Mouse (Mus musculus) right cerebral cortex, postnatal 14 days (tissue): Measurements from ENCODE around the gene Il2rg.

Source experiments
- DNase-seq: peaks from one replicate; pipeline ENCODE4 v3.0.0; 2022

The Il2rg gene

DNA sequence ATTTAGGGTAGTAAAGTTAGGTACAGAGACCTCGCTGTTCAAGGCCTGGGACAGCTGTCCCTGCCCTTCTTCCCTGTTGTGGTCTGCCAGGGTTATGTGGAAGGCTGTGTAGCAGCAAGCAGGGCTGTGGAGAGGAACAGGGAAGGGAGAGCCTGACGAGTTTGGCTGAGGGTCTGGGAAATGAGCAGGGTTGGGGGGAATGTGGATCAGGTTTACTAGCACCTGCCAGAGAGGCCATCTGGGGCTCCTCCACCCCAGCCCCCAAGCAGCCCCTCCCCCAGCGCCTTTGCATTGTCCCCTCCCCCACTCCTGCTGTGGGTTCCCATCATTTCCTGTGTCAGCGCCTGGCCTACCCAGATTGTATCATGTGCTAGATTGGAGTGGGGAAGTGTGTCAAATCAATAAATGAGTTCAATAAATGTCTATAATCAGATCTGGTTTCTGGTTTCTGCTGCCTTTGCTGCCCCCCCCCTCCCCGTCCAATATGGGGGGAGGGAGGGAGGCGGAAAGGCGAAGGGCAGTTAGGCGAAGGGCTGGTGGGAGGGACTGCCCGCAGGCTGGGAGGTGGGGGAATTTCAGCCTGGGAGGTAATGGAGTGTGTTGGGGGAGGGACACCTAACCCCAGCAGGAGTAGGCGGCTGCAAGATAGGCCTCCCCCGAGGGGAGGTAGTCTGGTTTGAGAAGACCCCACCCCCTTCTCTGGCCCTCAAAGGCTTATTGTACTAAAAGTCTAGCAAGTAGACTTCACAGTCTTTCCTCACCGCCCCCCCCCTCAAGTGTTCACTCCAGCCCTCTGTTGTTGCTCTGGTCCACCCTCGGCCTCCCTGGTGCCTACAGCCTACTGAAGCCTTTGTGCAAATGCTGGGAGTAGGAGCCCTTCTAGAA is 7.4 kb downstream of the Il2rg start:
- DNase-seq, result no peak

DNA sequence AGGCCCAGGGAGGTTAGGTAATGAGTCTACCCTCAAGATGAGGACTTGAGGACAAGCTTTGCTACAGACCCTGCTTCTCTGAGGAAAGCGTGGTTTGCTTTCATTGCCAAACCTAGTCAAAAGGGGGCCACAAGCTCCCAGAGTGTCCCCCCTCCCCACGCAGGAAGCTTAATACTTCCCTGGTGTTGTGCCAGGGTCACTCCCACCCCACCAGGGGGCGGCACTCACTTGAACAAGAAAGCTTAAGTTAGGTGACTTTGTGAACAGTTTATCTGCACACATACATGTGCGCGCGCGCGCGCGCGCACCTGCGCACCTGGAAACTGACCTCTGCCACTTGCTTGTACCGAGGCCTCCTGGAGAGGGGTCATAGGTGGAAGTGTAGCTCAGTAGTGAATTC is 11.5 kb downstream of the Il2rg start:
- no peak for DNase-seq

GRCm38 (mm10) chrX:101254740-101255139 is 13.3 kb downstream of the Il2rg start:
- DNase-seq, result no peak

DNA sequence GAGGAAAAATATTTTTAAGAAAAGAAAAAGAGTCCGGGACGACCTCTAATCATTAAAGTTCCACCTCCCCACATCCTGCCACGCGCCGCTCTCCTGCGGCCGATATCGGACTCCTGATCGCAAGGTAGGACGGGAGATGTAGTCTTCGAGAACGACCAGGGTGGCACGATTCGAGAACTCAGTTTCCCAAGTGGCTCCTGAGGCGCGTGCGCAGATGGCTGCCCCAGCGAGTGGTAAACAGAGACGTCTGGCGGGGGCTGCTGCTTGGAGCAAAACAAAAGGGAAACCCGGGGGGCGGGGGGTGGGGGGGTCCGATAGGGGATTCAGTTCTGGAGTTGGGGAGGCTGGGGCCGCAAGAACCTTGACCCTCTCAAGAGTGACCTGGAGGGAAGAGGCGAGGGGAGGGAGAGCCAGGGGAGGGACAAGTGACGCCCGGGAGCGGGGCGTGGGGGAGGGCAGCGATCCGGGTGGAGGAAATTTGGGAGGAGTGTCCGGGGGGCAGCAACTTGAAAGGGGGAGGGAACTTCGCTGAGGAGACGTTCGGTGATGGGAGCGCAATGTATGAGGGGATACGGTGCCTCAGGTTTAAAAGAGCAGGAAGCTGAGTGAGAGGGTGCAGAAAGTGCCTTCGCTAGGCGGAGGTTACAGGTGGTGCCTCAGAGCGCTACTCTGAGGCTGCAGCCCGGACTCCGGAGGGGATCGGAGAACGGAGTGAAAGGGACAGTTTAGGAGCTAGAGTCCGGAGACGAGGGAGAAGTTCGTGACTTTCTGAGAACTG is 13.9 kb downstream of the Il2rg start, which contains the start of gene Foxo4:
Gene Foxo4, plus strand, starts transcription at position 577 of the 778 bp plus-strand sequence.
- peak; percentile 82 for DNase-seq

DNA sequence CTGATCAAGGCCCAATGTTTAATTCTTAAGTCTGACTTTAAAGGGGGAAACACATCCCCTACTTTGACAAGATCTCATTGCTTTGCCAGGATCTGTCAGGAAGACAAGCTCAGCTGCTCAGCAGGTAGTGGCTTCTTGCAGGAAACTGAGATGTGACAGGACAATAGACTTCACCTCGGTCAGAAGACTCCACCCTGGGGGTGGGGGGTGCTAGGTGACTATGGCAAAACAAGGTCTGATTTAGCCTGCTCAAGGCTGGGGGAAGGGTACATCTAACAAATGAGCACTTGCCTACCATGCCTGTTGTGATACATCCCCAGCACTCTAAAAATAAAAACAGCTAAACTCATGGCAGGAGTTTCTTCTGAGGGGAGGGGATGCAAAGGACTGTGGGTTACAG is 23.0 kb downstream of the Il2rg start:
- DNase-seq, result no peak

GRCm38 (mm10) chrX:101222796-101223162 is 45.3 kb downstream of the Il2rg start:
- DNase-seq, result no peak

- peak; percentile 75 for DNase-seq
Measured at GRCm38 (mm10) chrX:101221834-101222795, 45.9 kb downstream of the Il2rg start, which contains the start of gene Snx12. Gene Snx12, minus strand, starts transcription at chrX:101222563.
